Mouse (Mus musculus): ENCODE data around the gene Dync2h1. TPM values are rescaled to one million over a fixed set of nuclear protein-coding genes. Genes with fewer than 3 reads are reported as not detected.
"Not testable (repeated sequence)": the region's sequence is repeated elsewhere in the genome, so short reads cannot be mapped to it uniquely, and the experiment has no call there.

Gene Dync2h1
- polyA plus RNA-seq (2015; fragmentation: Nextera tagmentation; extraction: Ambion mirVana), result 22.0 and 23.2 TPM in 2 replicates

- peak within 1 kb of the TSS; percentile 96 for H3K27ac ChIP-seq
- H3K9ac ChIP-seq, result peak within 1 kb of the TSS; percentile 91
- H3K27me3 ChIP-seq, result no peaks in the 10 kb centered on the region
- no peaks in the 10 kb centered on the region for H3K9me3 ChIP-seq (replicated peaks)
- peaks cover 16% of the 10 kb centered on the region; the same call in 1 of the 2 replicates for H3K36me3 ChIP-seq
- H3K4me2 ChIP-seq, result peak within 1 kb of the TSS; percentile 72
- under 1% methylated on average over 62 of the region's 62 CpGs for WGBS
- peak within 1 kb of the TSS; percentile 95 for H3K4me3 ChIP-seq (replicated peaks)
- H3K4me1 ChIP-seq, result peaks cover 15% of the 10 kb centered on the region
- peak; percentile 100 for ATAC-seq (replicated peaks; ENCODE audit: low FRiP score)
Observed at GRCm38 (mm10) chr9:7184172-7184896, at the start of gene Dync2h1, which contains the start of gene Dcun1d5. Gene Dync2h1 (minus strand): TSS chr9:7184446. Gene Dcun1d5 (plus strand): TSS chr9:7184520.

- no peak overlapping the region for H3K27ac ChIP-seq
- no peak for ATAC-seq (replicated peaks; ENCODE audit: low FRiP score)
- 79% methylated on average over 7 of the region's 7 CpGs for WGBS
- H3K27me3 ChIP-seq, result no peaks in the 10 kb centered on the region
- H3K9me3 ChIP-seq (replicated peaks), result no peaks in the 10 kb centered on the region
- H3K4me1 ChIP-seq, result no peaks in the 10 kb centered on the region
- H3K4me2 ChIP-seq, result no peak overlapping the region
- peaks cover 3% of the 10 kb centered on the region; the same call in 1 of the 2 replicates for H3K36me3 ChIP-seq
- H3K9ac ChIP-seq, result no peak overlapping the region
- H3K4me3 ChIP-seq (replicated peaks), result no peak overlapping the region
Observed at GRCm38 (mm10) chr9:7221460-7221859, 37.2 kb upstream of the Dync2h1 start.

DNA sequence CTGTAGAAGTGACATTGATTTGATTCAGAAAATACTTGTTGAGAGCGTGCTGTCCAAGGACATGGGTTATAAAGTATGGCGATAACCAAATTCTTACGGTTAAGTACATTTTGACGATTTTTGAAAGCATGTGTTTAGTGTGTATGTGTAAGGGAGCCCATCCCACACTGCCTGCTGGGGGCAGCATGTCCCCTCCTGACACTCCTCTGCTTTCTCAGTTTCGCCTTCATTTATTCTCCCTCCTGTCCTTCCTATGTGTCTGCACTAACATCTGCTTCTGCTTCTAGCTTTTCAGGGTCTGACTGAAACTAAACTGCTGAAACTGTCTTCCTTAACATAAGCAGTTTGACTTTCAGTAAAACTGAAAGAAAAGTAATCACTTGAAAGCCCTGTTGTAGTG is 36.8 kb upstream of the Dync2h1 start:
- no peaks in the 10 kb centered on the region for H3K9me3 ChIP-seq (replicated peaks)
- peaks cover 3% of the 10 kb centered on the region; the same call in 1 of the 2 replicates for H3K36me3 ChIP-seq
- no peak for ATAC-seq (replicated peaks; ENCODE audit: low FRiP score)
- H3K27ac ChIP-seq, result no peak overlapping the region
- 87% methylated on average over 5 of the region's 5 CpGs for WGBS
- no peaks in the 10 kb centered on the region for H3K27me3 ChIP-seq
- H3K9ac ChIP-seq, result no peak overlapping the region
- H3K4me2 ChIP-seq, result no peak overlapping the region
- H3K4me1 ChIP-seq, result no peaks in the 10 kb centered on the region
- H3K4me3 ChIP-seq (replicated peaks), result no peak overlapping the region

DNA sequence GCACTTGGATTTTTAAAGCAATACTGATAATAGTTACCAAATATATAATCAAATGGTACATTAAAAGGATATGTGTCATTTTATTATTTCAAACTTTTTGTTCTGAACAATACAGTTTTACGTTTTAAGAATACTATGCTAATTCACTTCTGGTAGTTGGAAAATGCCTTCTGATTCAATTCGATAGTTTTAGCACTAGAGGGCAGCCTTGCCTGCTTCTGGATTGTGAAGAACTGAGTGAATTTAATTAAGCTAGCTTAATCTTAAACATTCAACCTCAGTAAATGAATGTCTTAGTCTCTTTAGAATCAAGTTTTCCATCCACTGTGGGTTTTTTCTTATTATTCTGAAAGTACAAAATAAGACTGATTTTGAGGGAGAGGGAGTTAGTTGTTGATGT is 32.0 kb upstream of the Dync2h1 start:
- peaks cover 28% of the 10 kb centered on the region for H3K36me3 ChIP-seq

GRCm38 (mm10) chr9:7190694-7191093 is 6.4 kb upstream of the Dync2h1 start:
- H3K9ac ChIP-seq; H3K4me3 ChIP-seq (replicated peaks); ATAC-seq (replicated peaks; ENCODE audit: low FRiP score); H3K27me3 ChIP-seq; H3K9me3 ChIP-seq (replicated peaks); H3K27ac ChIP-seq; H3K4me1 ChIP-seq; H3K4me2 ChIP-seq: not testable (repeated sequence)
- H3K36me3 ChIP-seq, result peaks cover 15% of the 10 kb centered on the region
- WGBS, result 94% methylated on average over 3 of the region's 3 CpGs

More for the DNA sequence above, 32.0 kb upstream of the Dync2h1 start:
- H3K27ac ChIP-seq, result no peak overlapping the region
- H3K4me3 ChIP-seq (replicated peaks), result no peak overlapping the region
- no peaks in the 10 kb centered on the region for H3K4me1 ChIP-seq
- no peak for ATAC-seq (replicated peaks; ENCODE audit: low FRiP score)
- H3K9ac ChIP-seq, result no peak overlapping the region
- H3K9me3 ChIP-seq (replicated peaks), result no peaks in the 10 kb centered on the region
- H3K4me2 ChIP-seq, result no peak overlapping the region
- H3K27me3 ChIP-seq, result no peaks in the 10 kb centered on the region
- 41% methylated on average over 2 of the region's 2 CpGs for WGBS

DNA sequence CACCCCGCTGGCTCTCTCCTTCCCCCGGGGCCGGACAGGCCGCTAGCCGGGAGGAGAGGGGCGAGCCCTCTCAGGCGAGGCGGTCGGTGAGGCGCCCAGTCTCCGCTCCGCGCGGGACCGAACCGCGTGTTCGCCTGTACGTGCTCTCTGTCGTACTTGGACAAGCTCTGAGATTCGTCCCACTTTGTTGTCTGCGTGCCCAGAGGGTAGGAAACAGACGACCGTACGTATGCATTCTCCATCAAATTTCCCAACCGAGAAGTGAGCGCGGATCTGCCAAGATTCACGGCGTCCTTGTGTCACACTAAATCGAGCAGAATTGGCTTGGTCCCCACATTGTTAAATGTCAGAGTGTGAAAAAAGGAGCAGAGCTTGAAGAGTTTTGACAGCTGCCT is 648 bp upstream of the Dync2h1 start:
- Histone ChIP-seq H3K27ac (peak overlapping the region; percentile 96), H3K4me3 (replicated peaks) (peak overlapping the region; percentile 95), H3K4me2 (peak overlapping the region; percentile 72), H3K9ac (peak overlapping the region; percentile 91), H3K27me3 (no peaks in the 10 kb centered on the region), H3K36me3 (peaks cover 15% of the 10 kb centered on the region), H3K9me3 (replicated peaks) (no peaks in the 10 kb centered on the region), H3K4me1 (peaks cover 15% of the 10 kb centered on the region)
- ATAC-seq (replicated peaks; ENCODE audit: low FRiP score), result peak; percentile 90
- WGBS, result under 1% methylated on average over 29 of the region's 31 CpGs

- peak overlapping the region; percentile 56 for H3K4me3 ChIP-seq (replicated peaks)
- WGBS, result 10% methylated on average over 41 of the region's 41 CpGs
- peak overlapping the region; percentile 34 for H3K27ac ChIP-seq
- peak; percentile 100 for ATAC-seq (replicated peaks; ENCODE audit: low FRiP score)
- no peaks in the 10 kb centered on the region for H3K9me3 ChIP-seq (replicated peaks)
- H3K4me1 ChIP-seq, result peaks cover 8% of the 10 kb centered on the region
- H3K27me3 ChIP-seq, result no peaks in the 10 kb centered on the region
- peak overlapping the region; percentile 41 for H3K9ac ChIP-seq
- H3K4me2 ChIP-seq, result peak overlapping the region; percentile 74
- peaks cover 33% of the 10 kb centered on the region for H3K36me3 ChIP-seq
Observed at GRCm38 (mm10) chr9:7176618-7177610, 7.3 kb downstream of the Dync2h1 start.

- Histone ChIP-seq H3K36me3 (peaks cover 33% of the 10 kb centered on the region), H3K27me3 (no peaks in the 10 kb centered on the region), H3K4me1 (peaks cover 8% of the 10 kb centered on the region), H3K27ac (no peak overlapping the region), H3K9ac (no peak overlapping the region), H3K4me3 (replicated peaks) (no peak overlapping the region), H3K9me3 (replicated peaks) (no peaks in the 10 kb centered on the region), H3K4me2 (no peak overlapping the region)
- ATAC-seq (replicated peaks; ENCODE audit: low FRiP score), result no peak
- WGBS, result 84% methylated on average over 1 of the region's 1 CpGs
Observed at GRCm38 (mm10) chr9:7173756-7174155, 10.5 kb downstream of the Dync2h1 start.

DNA sequence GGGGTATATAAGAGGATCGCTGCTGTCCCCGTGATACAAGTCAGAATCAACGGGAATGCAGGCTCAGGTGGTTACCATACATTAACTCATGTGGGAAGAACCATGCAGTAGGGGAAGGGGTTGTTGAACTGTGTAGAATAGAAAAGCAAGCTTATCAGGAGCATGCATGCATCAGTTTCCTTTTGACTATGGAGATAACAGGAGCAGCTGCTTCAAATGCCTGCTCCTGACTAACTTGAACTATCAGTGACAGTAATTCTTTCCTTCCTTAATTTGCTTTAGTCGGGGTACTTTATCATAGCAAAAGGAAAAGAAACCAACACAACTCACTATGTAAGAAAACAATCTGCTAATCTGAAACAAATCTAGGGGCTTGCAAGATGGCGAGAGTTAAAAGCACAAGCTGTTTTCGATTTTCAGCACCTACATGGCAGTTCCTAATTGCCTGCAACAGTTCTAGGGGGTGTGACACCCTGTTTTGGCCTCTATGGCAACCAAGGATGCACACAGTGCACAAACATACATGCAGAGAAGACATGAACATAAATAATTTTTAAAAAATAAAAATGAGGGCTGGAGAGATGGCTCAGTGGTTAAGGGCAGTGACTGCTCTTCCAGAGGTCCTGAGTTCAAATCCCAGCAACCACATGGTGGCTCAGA is 16.8 kb downstream of the Dync2h1 start:
- Histone ChIP-seq H3K9ac (no peak overlapping the region), H3K4me2 (no peak overlapping the region), H3K36me3 (peaks cover 52% of the 10 kb centered on the region), H3K27me3 (no peaks in the 10 kb centered on the region), H3K27ac (no peak overlapping the region), H3K4me3 (replicated peaks) (no peak overlapping the region), H3K9me3 (replicated peaks) (no peaks in the 10 kb centered on the region), H3K4me1 (no peaks in the 10 kb centered on the region)
- no peak for ATAC-seq (replicated peaks; ENCODE audit: low FRiP score)
- WGBS, result 83% methylated on average over 6 of the region's 6 CpGs

DNA sequence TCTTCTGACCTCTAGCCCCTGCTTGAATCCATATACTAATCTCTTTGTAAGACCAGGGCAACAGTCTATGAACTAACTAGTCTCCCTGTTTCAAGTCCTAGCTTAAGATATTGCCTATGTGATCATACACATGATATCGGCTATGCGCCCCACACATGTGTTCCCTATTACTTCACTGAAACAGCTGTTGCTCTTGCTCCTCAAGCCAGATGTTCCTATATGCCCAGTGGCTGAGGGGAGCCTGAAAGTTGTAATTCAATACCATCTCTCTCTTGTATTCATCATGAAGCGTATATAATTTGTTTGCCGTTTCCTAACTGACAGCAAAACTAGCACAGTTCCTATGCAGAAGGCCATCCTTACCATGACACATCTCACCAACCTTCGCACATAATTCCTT is 23.6 kb downstream of the Dync2h1 start:
- Histone ChIP-seq H3K4me2 (no peak overlapping the region), H3K36me3 (peaks cover 65% of the 10 kb centered on the region), H3K9ac (no peak overlapping the region), H3K27me3 (no peaks in the 10 kb centered on the region), H3K27ac (no peak overlapping the region), H3K4me3 (replicated peaks) (no peak overlapping the region), H3K9me3 (replicated peaks) (no peaks in the 10 kb centered on the region), H3K4me1 (no peaks in the 10 kb centered on the region)
- WGBS, result 90% methylated on average over 5 of the region's 5 CpGs
- no peak for ATAC-seq (replicated peaks; ENCODE audit: low FRiP score)

DNA sequence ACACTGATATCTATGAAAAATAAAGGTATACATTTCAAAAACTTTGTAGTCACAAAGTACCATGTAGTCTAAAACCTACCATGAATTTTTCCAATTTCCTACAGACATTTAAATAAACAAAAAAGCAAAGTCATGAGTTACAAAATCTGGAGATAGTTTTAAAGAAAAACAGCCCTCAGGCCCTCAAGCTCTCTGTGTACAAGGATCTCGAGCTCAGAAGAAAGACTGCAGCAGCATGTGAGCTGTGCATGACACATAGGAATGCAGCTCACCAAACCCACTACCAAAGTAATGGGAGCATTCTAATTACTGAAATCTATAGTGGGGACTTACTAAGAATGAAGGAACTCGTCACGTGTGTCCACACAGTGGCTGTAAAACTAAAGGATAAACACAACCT is 24.5 kb downstream of the Dync2h1 start:
- Histone ChIP-seq H3K27ac (no peak overlapping the region), H3K36me3 (peaks cover 68% of the 10 kb centered on the region), H3K27me3 (no peaks in the 10 kb centered on the region), H3K9ac (no peak overlapping the region), H3K4me3 (replicated peaks) (no peak overlapping the region), H3K9me3 (replicated peaks) (no peaks in the 10 kb centered on the region), H3K4me2 (no peak overlapping the region), H3K4me1 (no peaks in the 10 kb centered on the region)
- 71% methylated on average over 3 of the region's 3 CpGs for WGBS
- ATAC-seq (replicated peaks; ENCODE audit: low FRiP score), result no peak

All from kidney, embryonic 15.5 days (tissue).